Mouse (Mus musculus): ENCODE results near the gene Trim65. TPM values are rescaled to one million over a fixed set of nuclear protein-coding genes. Genes with fewer than 3 reads are reported as not detected.

Trim65 gene
- total and polyA plus RNA-seq, 3 experiments, result 0.66 to 2.0 (median 1.4) TPM

GRCm38 (mm10) chr11:116081081-116081480 lies 49.8 kb downstream of the Trim65 start:
- peak; percentile 74 for DNase-seq (ENCODE audit: extremely low read depth)
- no peak overlapping the region for H3K4me3 ChIP-seq (replicated peaks in 1 of 3; ENCODE audit: low read depth in 2 of 3, low read length in 2 of 3, poor library complexity in 1 of 3)
- H3K9ac ChIP-seq (ENCODE audit: insufficient read depth, low read depth), result no peak overlapping the region
- H3K27me3 ChIP-seq (replicated peaks), result no peaks in the 10 kb centered on the region
- peaks cover 14% of the 10 kb centered on the region for H3K79me2 ChIP-seq (replicated peaks; ENCODE audit: control insufficient read depth, extremely low read depth, insufficient read depth, poor library complexity, severe bottlenecking)
- in situ Hi-C loops (cut with MboI; ENCODE audit: low pct_ligation_motif_present, low pct_unique_long_range_greater_than_20kb, low sequenced_read_pairs) (no loop called here), dilution Hi-C loops (cut with MboI; ENCODE audit: extremely low pct_ligation_motif_present, extremely low pct_unique_long_range_greater_than_20kb, low sequenced_read_pairs) (no loop called here)
- peaks cover 49 to 72% of the 10 kb centered on the region in 2 experiments for H3K36me3 ChIP-seq (replicated peaks in 1 of 2; ENCODE audit: control insufficient read depth in 1 of 2, insufficient read depth in 1 of 2, low read length in 1 of 2)
- H3K27ac ChIP-seq (ENCODE audit: insufficient read depth, low read depth), result no peak overlapping the region
- H3K4me2 ChIP-seq (ENCODE audit: insufficient read depth, low read depth, poor library complexity, severe bottlenecking), result no peak overlapping the region
- peaks cover 6 to 43% of the 10 kb centered on the region in 2 experiments for H3K4me1 ChIP-seq (ENCODE audit: control insufficient read depth in 1 of 2, insufficient read depth in 2 of 2)
- no peaks in the 10 kb centered on the region for H3K9me3 ChIP-seq (replicated peaks; ENCODE audit: low read length)
- TF ChIP-seq MAFK (IDR thresholded peaks at IDR 0.05; ENCODE audit: insufficient replicate concordance, low read length), result no peak
- TF ChIP-seq JUND (conservative IDR thresholded peaks at IDR 0.05; ENCODE audit: low read depth, low read length), result no peak
- peak; percentile 34 for TF ChIP-seq RAD21 (IDR thresholded peaks at IDR 0.05; ENCODE audit: low read depth, low read length)
- peak; percentile 32 for TF ChIP-seq SMC3 (IDR thresholded peaks at IDR 0.05; ENCODE audit: low read depth, low read length)
- peak; percentile 36 to 76 for TF ChIP-seq CTCF (conservative IDR thresholded peaks at IDR 0.05 in 1 of 2, IDR thresholded peaks at IDR 0.05 in 1 of 2; ENCODE audit: low read depth in 2 of 2, low read length in 2 of 2)

- H3K27me3 ChIP-seq (replicated peaks), result no peaks in the 10 kb centered on the region
- no peak overlapping the region for H3K4me2 ChIP-seq (ENCODE audit: insufficient read depth, low read depth, poor library complexity, severe bottlenecking)
- H3K4me1 ChIP-seq (ENCODE audit: control insufficient read depth in 1 of 2, insufficient read depth in 2 of 2), result peaks cover 2 to 33% of the 10 kb centered on the region in 2 experiments; a peak in 2 of 4 replicates
- no peak overlapping the region for H3K27ac ChIP-seq (ENCODE audit: insufficient read depth, low read depth)
- H3K4me3 ChIP-seq (replicated peaks in 1 of 3; ENCODE audit: low read depth in 2 of 3, low read length in 2 of 3, poor library complexity in 1 of 3), result no peak overlapping the region
- no peak overlapping the region for H3K9ac ChIP-seq (ENCODE audit: insufficient read depth, low read depth)
- no peak for TF ChIP-seq SMC3 (IDR thresholded peaks at IDR 0.05; ENCODE audit: low read depth, low read length)
- no peak for TF ChIP-seq HCFC1 (IDR thresholded peaks at IDR 0.05; ENCODE audit: low read depth, low read length)
- no peak for TF ChIP-seq NELFE (IDR thresholded peaks at IDR 0.05; ENCODE audit: low read depth, low read length)
- no peak for TF ChIP-seq EP300 (IDR thresholded peaks at IDR 0.05; ENCODE audit: low read length)
- H3K36me3 ChIP-seq (replicated peaks in 1 of 2; ENCODE audit: control insufficient read depth in 1 of 2, insufficient read depth in 1 of 2, low read length in 1 of 2), result peaks cover 49 to 67% of the 10 kb centered on the region in 2 experiments
- dilution Hi-C loops (cut with MboI; ENCODE audit: extremely low pct_ligation_motif_present, extremely low pct_unique_long_range_greater_than_20kb, low sequenced_read_pairs), result no loop called here
- H3K79me2 ChIP-seq (replicated peaks; ENCODE audit: control insufficient read depth, extremely low read depth, insufficient read depth, poor library complexity, severe bottlenecking), result 0 out of 2 replicates have a peak, but pooled peaks cover under 1% of the 10 kb centered on the region
- no peak for DNase-seq (ENCODE audit: extremely low read depth)
- H3K9me3 ChIP-seq (replicated peaks; ENCODE audit: low read length), result no peaks in the 10 kb centered on the region
- in situ Hi-C loops (cut with MboI; ENCODE audit: low pct_ligation_motif_present, low pct_unique_long_range_greater_than_20kb, low sequenced_read_pairs), result no loop called here
Measured at GRCm38 (mm10) chr11:116079511-116079910, 51.4 kb downstream of the Trim65 start.

GRCm38 (mm10) chr11:116078676-116079320 lies 52.1 kb downstream of the Trim65 start:
- TF ChIP-seq ZMIZ1 (IDR thresholded peaks at IDR 0.05; ENCODE audit: low read depth, low read length) (no peak; the same call in 1 of the 2 replicates), TBP (conservative IDR thresholded peaks at IDR 0.05; ENCODE audit: low read depth, low read length) (no peak), ZC3H11A (IDR thresholded peaks at IDR 0.05; ENCODE audit: low read depth, low read length) (no peak), NRF1 (IDR thresholded peaks at IDR 0.05; ENCODE audit: low read depth, low read length) (no peak), UBTF (IDR thresholded peaks at IDR 0.05; ENCODE audit: low read depth, low read length) (no peak), SMC3 (IDR thresholded peaks at IDR 0.05; ENCODE audit: low read depth, low read length) (no peak), MEF2A (IDR thresholded peaks at IDR 0.05; ENCODE audit: borderline replicate concordance, low read depth, low read length) (no peak), PAX5 (IDR thresholded peaks at IDR 0.05; ENCODE audit: low read length) (no peak), MAFK (IDR thresholded peaks at IDR 0.05; ENCODE audit: insufficient replicate concordance, low read length) (no peak), ZNF384 (IDR thresholded peaks at IDR 0.05; ENCODE audit: low read depth, low read length) (no peak), JUND (conservative IDR thresholded peaks at IDR 0.05; ENCODE audit: low read depth, low read length) (no peak), E2F4 (IDR thresholded peaks at IDR 0.05; ENCODE audit: insufficient replicate concordance, low read depth, low read length) (no peak), MYC (IDR thresholded peaks at IDR 0.05; ENCODE audit: low read depth, low read length) (no peak), EP300 (IDR thresholded peaks at IDR 0.05; ENCODE audit: low read length) (no peak), NELFE (IDR thresholded peaks at IDR 0.05; ENCODE audit: low read depth, low read length) (no peak)
- Histone ChIP-seq H3K9ac (ENCODE audit: insufficient read depth, low read depth) (no peak overlapping the region), H3K4me3 (replicated peaks in 1 of 3; ENCODE audit: low read depth in 2 of 3, low read length in 2 of 3, poor library complexity in 1 of 3) (no peak overlapping the region), H3K4me1 (ENCODE audit: control insufficient read depth in 1 of 2, insufficient read depth in 2 of 2) (peaks cover 2 to 27% of the 10 kb centered on the region in 2 experiments; a peak in 2 of 4 replicates), H3K36me3 (replicated peaks in 1 of 2; ENCODE audit: control insufficient read depth in 1 of 2, insufficient read depth in 1 of 2, low read length in 1 of 2) (peaks cover 45 to 67% of the 10 kb centered on the region in 2 experiments), H3K27ac (ENCODE audit: insufficient read depth, low read depth) (no peak overlapping the region), H3K79me2 (replicated peaks; ENCODE audit: control insufficient read depth, extremely low read depth, insufficient read depth, poor library complexity, severe bottlenecking) (no peaks in the 10 kb centered on the region), H3K27me3 (replicated peaks) (no peaks in the 10 kb centered on the region), H3K9me3 (replicated peaks; ENCODE audit: low read length) (no peaks in the 10 kb centered on the region), H3K4me2 (ENCODE audit: insufficient read depth, low read depth, poor library complexity, severe bottlenecking) (no peak overlapping the region)
- dilution Hi-C loops (cut with MboI; ENCODE audit: extremely low pct_ligation_motif_present, extremely low pct_unique_long_range_greater_than_20kb, low sequenced_read_pairs), result no loop called here
- DNase-seq (ENCODE audit: extremely low read depth), result no peak
- in situ Hi-C loops (cut with MboI; ENCODE audit: low pct_ligation_motif_present, low pct_unique_long_range_greater_than_20kb, low sequenced_read_pairs), result no loop called here
